ENCODE assay signal across 12 mouse cellular contexts in the genomic region with DNA sequence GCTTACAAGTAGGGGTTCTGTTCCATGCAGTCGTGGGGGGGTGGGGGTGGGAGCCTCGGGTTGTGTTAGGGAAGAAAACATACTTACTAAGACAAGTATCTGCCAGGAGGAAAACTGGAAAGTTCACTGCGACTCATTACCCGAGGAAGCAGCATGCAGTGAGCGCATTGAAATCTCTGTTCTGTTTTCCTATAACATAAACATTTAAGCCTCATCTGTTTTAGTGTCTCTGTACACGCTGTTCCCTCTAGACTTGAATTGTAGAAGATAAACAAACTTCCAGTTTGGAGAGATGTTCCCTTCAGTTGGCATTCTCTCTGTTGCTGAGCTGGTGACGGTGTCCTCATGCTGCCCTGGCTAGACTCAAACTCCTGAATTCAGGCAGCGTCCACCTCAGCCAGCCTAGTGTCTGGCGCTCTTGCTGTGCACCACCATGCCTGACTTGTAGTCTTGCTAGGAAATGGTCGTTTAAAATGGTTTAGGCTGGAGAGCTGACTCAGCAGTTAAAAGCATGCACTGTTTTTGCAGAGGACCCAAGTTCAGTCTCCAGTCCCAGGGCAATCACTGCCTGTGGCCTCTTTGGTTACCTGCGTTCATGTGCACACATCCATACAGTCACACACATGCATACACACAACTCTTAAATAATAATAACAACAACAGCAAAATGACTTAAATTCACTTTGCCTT.
DNase-seq lines count a peak whose midpoint lies in the region; ATAC-seq and TF ChIP-seq lines count a peak whose summit lies in the region.
"Had no signal": no experiment of that assay in that cellular context is flagged by ENCODE, and none has a peak within 500 bp of the region (broad histone marks: within the 10 kb centered on the region; RNA-seq: fewer than 3 reads in every experiment).

No protein-coding gene starts in this region.

- no peak for TF ChIP-seq CTCF in forebrain, postnatal 0 days (IDR thresholded peaks at IDR 0.05; ENCODE audit: low read depth)
- no peak for TF ChIP-seq CTCF in small intestine, adult 2 months (IDR thresholded peaks at IDR 0.05; ENCODE audit: extremely low read depth, insufficient read length, insufficient replicate concordance, low read depth, low read length)

- no peak for TF ChIP-seq POLR2A in small intestine, adult 2 months (IDR thresholded peaks at IDR 0.05; ENCODE audit: low read depth, low read length)

- H3K27me3 ChIP-seq in forebrain, embryonic 10.5 days (ENCODE audit: poor library complexity, severe bottlenecking): no peaks in the 10 kb centered on the region
- no peaks in the 10 kb centered on the region for H3K27me3 ChIP-seq in forebrain, postnatal 0 days (ENCODE audit: insufficient read depth, low read length)
- no peaks in the 10 kb centered on the region for H3K27me3 ChIP-seq in intestine, embryonic 14.5 days (replicated peaks; ENCODE audit: control insufficient read depth, insufficient read depth, low read length)
- no peaks in the 10 kb centered on the region for H3K27me3 ChIP-seq in small intestine, adult 2 months (ENCODE audit: control insufficient read depth, insufficient read depth, low read length)

- H3K27ac ChIP-seq in forebrain, embryonic 10.5 days: peak overlapping the region; percentile 88
- no peak overlapping the region for H3K27ac ChIP-seq in forebrain, postnatal 0 days (ENCODE audit: low read depth, low read length)
- peak overlapping the region; percentile 38 for H3K27ac ChIP-seq in intestine, embryonic 14.5 days (ENCODE audit: low read depth)
- H3K27ac ChIP-seq in small intestine, adult 2 months (ENCODE audit: insufficient read depth, low read depth, low read length): 0 out of 2 replicates have a peak overlapping the region, but pooled peaks have one; percentile 29
- H3K27ac ChIP-seq: macrophage had no signal

- H3K4me3 ChIP-seq in forebrain, embryonic 10.5 days: no peak overlapping the region
- no peak overlapping the region for H3K4me3 ChIP-seq in forebrain, postnatal 0 days (ENCODE audit: low read depth, low read length)
- no peak overlapping the region for H3K4me3 ChIP-seq in intestine, embryonic 14.5 days (ENCODE audit: low read depth, low read length)
- H3K4me3 ChIP-seq in small intestine, adult 2 months (ENCODE audit: low read depth, low read length): no peak overlapping the region
- H3K4me3 ChIP-seq: heart, embryonic 13.5 days had no signal

- no peak for ATAC-seq in forebrain, postnatal 0 days
- ATAC-seq in intestine, embryonic 14.5 days (replicated peaks; ENCODE audit: low FRiP score, low TSS enrichment, low read depth): no peak

- H3K4me2 ChIP-seq in forebrain, postnatal 0 days (ENCODE audit: low read depth): no peak overlapping the region
- H3K4me2 ChIP-seq in intestine, embryonic 14.5 days (ENCODE audit: low read length): no peak overlapping the region

- H3K4me1 ChIP-seq in forebrain, embryonic 10.5 days: peaks cover 51% of the 10 kb centered on the region
- peaks cover 12% of the 10 kb centered on the region; the same call in 1 of the 2 replicates for H3K4me1 ChIP-seq in forebrain, postnatal 0 days (ENCODE audit: insufficient read depth)
- no peaks in the 10 kb centered on the region; the same call in 1 of the 2 replicates for H3K4me1 ChIP-seq in intestine, embryonic 14.5 days (replicated peaks; ENCODE audit: control insufficient read depth, insufficient read depth, low read length)
- peaks cover 2% of the 10 kb centered on the region for H3K4me1 ChIP-seq in small intestine, adult 2 months (ENCODE audit: control insufficient read depth, insufficient read depth, insufficient read length, low read length)

- DNase-seq in forebrain, embryonic 10.5 days (ENCODE audit: extremely low spot score, low spot score): no peak
- no peak for DNase-seq in forebrain, postnatal 0 days
- DNase-seq in lung, postnatal 10 days: peak; percentile 33
- DNase-seq in lung, adult 18-20 months: no peak
- no peak for DNase-seq in intestine, embryonic 14.5 days (ENCODE audit: low spot score)
- no peak for DNase-seq in left cerebral cortex, postnatal 36 days (ENCODE audit: low spot score in 2 of 2)
- no peak for DNase-seq in frontal cortex, postnatal 10 days (ENCODE audit: low spot score in 2 of 2)
- DNase-seq: spleen, adult 18-20 months had no signal

- peaks cover 4% of the 10 kb centered on the region for H3K9me3 ChIP-seq in forebrain, embryonic 10.5 days
- H3K9me3 ChIP-seq in forebrain, postnatal 0 days (ENCODE audit: low read length): no peaks in the 10 kb centered on the region
- no peaks in the 10 kb centered on the region for H3K9me3 ChIP-seq in intestine, embryonic 14.5 days (ENCODE audit: control insufficient read depth, low read length)
- H3K9me3 ChIP-seq: G1E; heart, embryonic 13.5 days had no signal

- no peak overlapping the region for H3K9ac ChIP-seq in forebrain, postnatal 0 days
- H3K9ac ChIP-seq in intestine, embryonic 14.5 days (ENCODE audit: low read length): no peak overlapping the region
- H3K9ac ChIP-seq: heart, embryonic 13.5 days had no signal

- intact Hi-C loops in left cerebral cortex, postnatal 36 days (cut with DNase I): no loop called here

- WGBS in forebrain, embryonic 10.5 days: 88% methylated on average over 11 of the region's 11 CpGs
- WGBS in forebrain, postnatal 0 days: 64% methylated on average over 11 of the region's 11 CpGs
- 43% methylated on average over 11 of the region's 11 CpGs for WGBS in intestine, embryonic 14.5 days
- 77% methylated on average over 11 of the region's 11 CpGs for WGBS in small intestine, adult 2 months

- peaks cover 74% of the 10 kb centered on the region for H3K36me3 ChIP-seq in forebrain, embryonic 10.5 days (replicated peaks)
- H3K36me3 ChIP-seq in forebrain, postnatal 0 days (ENCODE audit: insufficient read depth): peaks cover 4% of the 10 kb centered on the region; the same call in 1 of the 2 replicates
- H3K36me3 ChIP-seq in intestine, embryonic 14.5 days (ENCODE audit: control insufficient read depth, insufficient read depth, low read length): peaks cover 14% of the 10 kb centered on the region
- H3K36me3 ChIP-seq in small intestine, adult 2 months (ENCODE audit: control insufficient read depth, insufficient read depth, low read length): peaks cover 42% of the 10 kb centered on the region
